Mouse (Mus musculus) CH12.LX (cell line): ENCODE results near the gene Gcfc2. TPM values are rescaled to one million over a fixed set of nuclear protein-coding genes. Genes with fewer than 3 reads are reported as not detected.
A peak's percentile ranks its signal among the peaks of the same experiment; 100 is the strongest.

ENCODE experiments used
- DNase-seq: peaks from one replicate; pipeline ENCODE4 v3.0.0-alpha.2; 2013; ENCODE audit errors: extremely low read depth
- H3K27ac ChIP-seq: 2 replicates; pipeline ENCODE4 v1.5.1; 2012; ENCODE audit warnings: low read depth, mild to moderate bottlenecking, control low read depth, moderate library complexity; ENCODE audit not compliant: insufficient read depth
- H3K27me3 ChIP-seq: replicated peaks from 2 replicates; pipeline ENCODE3; 2012; ENCODE audit warnings: inconsistent platforms
- H3K36me3 ChIP-seq, 2 experiments: replicated peaks in 1 of 2; 2 replicates each; pipeline versions ENCODE3 to v1.6.1; 2012; ENCODE audit warnings: inconsistent platforms in 1 of 2, low read length in 1 of 2, mild to moderate bottlenecking in 1 of 2, mixed read lengths in 1 of 2, moderate library complexity in 1 of 2; ENCODE audit not compliant: control insufficient read depth in 1 of 2, insufficient read depth in 1 of 2
- H3K4me1 ChIP-seq, 2 experiments: 2 replicates each; pipeline ENCODE4 v1.6.1; 2012; ENCODE audit warnings: inconsistent platforms in 1 of 2, moderate library complexity in 1 of 2; ENCODE audit not compliant: insufficient read depth in 2 of 2, control insufficient read depth in 1 of 2
- H3K4me2 ChIP-seq: 2 replicates; pipeline ENCODE4 v1.6.1; 2012; ENCODE audit warnings: low read depth, mild to moderate bottlenecking, control low read depth; ENCODE audit not compliant: poor library complexity, insufficient read depth, severe bottlenecking
- H3K4me3 ChIP-seq, 3 experiments: fragments of 150-350 bp in 1 of 3; sonication (generic) in 1 of 3; replicated peaks in 1 of 3; 2 replicates each; pipeline versions ENCODE3 to v1.5.1; 2011 to 2012; ENCODE audit warnings: low read depth in 2 of 3, low read length in 2 of 3, mild to moderate bottlenecking in 2 of 3, moderate library complexity in 2 of 3, control low read depth in 1 of 3, improper control_type of control experiment in 1 of 3, inconsistent platforms in 1 of 3, mixed read lengths in 1 of 3; ENCODE audit not compliant: poor library complexity in 1 of 3
- H3K79me2 ChIP-seq: replicated peaks from 2 replicates; pipeline ENCODE4 v1.6.1; 2012; ENCODE audit warnings: mild to moderate bottlenecking, moderate library complexity; ENCODE audit not compliant: control insufficient read depth, poor library complexity, insufficient read depth, severe bottlenecking; ENCODE audit errors: extremely low read depth
- H3K9ac ChIP-seq: 2 replicates; pipeline ENCODE4 v1.6.1; 2012; ENCODE audit warnings: low read depth, mild to moderate bottlenecking, control low read depth, moderate library complexity; ENCODE audit not compliant: insufficient read depth
- H3K9me3 ChIP-seq: replicated peaks from 2 replicates; pipeline ENCODE3; 2012; ENCODE audit warnings: low read length, inconsistent platforms, mixed read lengths
- BHLHE40 ChIP-seq: IDR thresholded peaks from 2 replicates; pipeline ENCODE4 v1.6.1; 2011; ENCODE audit warnings: mild to moderate bottlenecking, low read depth, low read length, improper control_type of control experiment
- CHD1 ChIP-seq: IDR thresholded peaks from 2 replicates; pipeline ENCODE4 v1.6.1; 2012; ENCODE audit warnings: low read depth, low read length, improper control_type of control experiment, inconsistent platforms
- CHD2 ChIP-seq: IDR thresholded peaks from 2 replicates; pipeline ENCODE4 v1.6.1; 2011; ENCODE audit warnings: low read length, improper control_type of control experiment
- CTCF ChIP-seq, 2 experiments: IDR thresholded peaks in 1 of 2; conservative IDR thresholded peaks in 1 of 2; 2 replicates each; pipeline ENCODE4 v1.5.1; 2011 to 2012; ENCODE audit warnings: low read depth in 2 of 2, low read length in 2 of 2, improper control_type of control experiment in 1 of 2, inconsistent platforms in 1 of 2, mild to moderate bottlenecking in 1 of 2, moderate library complexity in 1 of 2
- E2F4 ChIP-seq: IDR thresholded peaks from 2 replicates; pipeline ENCODE4 v1.6.1; 2011; ENCODE audit warnings: low read depth, low read length, improper control_type of control experiment; ENCODE audit not compliant: insufficient replicate concordance
- ELF1 ChIP-seq: IDR thresholded peaks from 2 replicates; pipeline ENCODE4 v1.6.1; 2014; ENCODE audit warnings: low read depth, mild to moderate bottlenecking, inconsistent platforms, low read length, improper control_type of control experiment
- EP300 ChIP-seq: IDR thresholded peaks from 2 replicates; pipeline ENCODE4 v1.6.1; 2011; ENCODE audit warnings: low read length, improper control_type of control experiment
- ETS1 ChIP-seq: conservative IDR thresholded peaks from 2 replicates; pipeline ENCODE4 v1.6.1; 2012; ENCODE audit warnings: low read depth, mild to moderate bottlenecking, inconsistent platforms, low read length, improper control_type of control experiment, moderate library complexity
- GABPA ChIP-seq: IDR thresholded peaks from 2 replicates; pipeline ENCODE4 v1.6.1; 2012; ENCODE audit warnings: low read depth, low read length, improper control_type of control experiment, inconsistent platforms; ENCODE audit not compliant: insufficient replicate concordance
- HCFC1 ChIP-seq: IDR thresholded peaks from 2 replicates; pipeline ENCODE4 v1.6.1; 2012; ENCODE audit warnings: low read depth, mild to moderate bottlenecking, inconsistent platforms, low read length, improper control_type of control experiment
- IRF4 ChIP-seq: IDR thresholded peaks from 2 replicates; pipeline ENCODE4 v1.6.1; 2014; ENCODE audit warnings: low read depth, mild to moderate bottlenecking, inconsistent platforms, low read length, improper control_type of control experiment
- JUN ChIP-seq: IDR thresholded peaks from 2 replicates; pipeline ENCODE4 v1.6.1; 2011; ENCODE audit warnings: low read depth, mild to moderate bottlenecking, low read length, improper control_type of control experiment, moderate library complexity; ENCODE audit not compliant: insufficient read depth
- JUND ChIP-seq: conservative IDR thresholded peaks from 2 replicates; pipeline ENCODE4 v1.6.1; 2011; ENCODE audit warnings: low read depth, low read length, improper control_type of control experiment
- KAT2A ChIP-seq: IDR thresholded peaks from 2 replicates; pipeline ENCODE4 v1.6.1; 2012; ENCODE audit warnings: low read length, improper control_type of control experiment, inconsistent platforms; ENCODE audit not compliant: insufficient replicate concordance
- MAFK ChIP-seq: IDR thresholded peaks from 2 replicates; pipeline ENCODE4 v1.6.1; 2011; ENCODE audit warnings: low read length, improper control_type of control experiment; ENCODE audit not compliant: insufficient replicate concordance
- MAX ChIP-seq: IDR thresholded peaks from 2 replicates; pipeline ENCODE4 v1.6.1; 2011; ENCODE audit warnings: low read length, improper control_type of control experiment
- MAZ ChIP-seq: IDR thresholded peaks from 2 replicates; pipeline ENCODE4 v1.6.1; 2012; ENCODE audit warnings: low read depth, mild to moderate bottlenecking, inconsistent platforms, low read length, improper control_type of control experiment, moderate library complexity
- MEF2A ChIP-seq: IDR thresholded peaks from 2 replicates; pipeline ENCODE4 v1.6.1; 2014; ENCODE audit warnings: low read depth, mild to moderate bottlenecking, inconsistent platforms, low read length, improper control_type of control experiment, borderline replicate concordance
- MXI1 ChIP-seq: IDR thresholded peaks from 2 replicates; pipeline ENCODE4 v1.6.1; 2011; ENCODE audit warnings: mild to moderate bottlenecking, low read depth, low read length, improper control_type of control experiment
- MYC ChIP-seq: IDR thresholded peaks from 2 replicates; pipeline ENCODE4 v1.6.1; 2011; ENCODE audit warnings: low read depth, mild to moderate bottlenecking, improper control_type of control experiment, low read length
- NELFE ChIP-seq: IDR thresholded peaks from 2 replicates; pipeline ENCODE4 v1.6.1; 2011; ENCODE audit warnings: low read depth, low read length, improper control_type of control experiment
- NRF1 ChIP-seq: IDR thresholded peaks from 2 replicates; pipeline ENCODE4 v1.6.1; 2014; ENCODE audit warnings: low read depth, mild to moderate bottlenecking, inconsistent platforms, low read length, improper control_type of control experiment, moderate library complexity
- PAX5 ChIP-seq: IDR thresholded peaks from 2 replicates; pipeline ENCODE4 v1.6.1; 2012; ENCODE audit warnings: low read length, inconsistent platforms, mixed read lengths
- POLR2A ChIP-seq: IDR thresholded peaks from 2 replicates; pipeline ENCODE4 v1.6.1; 2011; ENCODE audit warnings: low read depth, mild to moderate bottlenecking, improper control_type of control experiment, low read length
- POLR2AphosphoS2 ChIP-seq: IDR thresholded peaks from 2 replicates; pipeline ENCODE4 v1.6.1; 2011; ENCODE audit warnings: low read depth, low read length, improper control_type of control experiment
- RAD21 ChIP-seq: IDR thresholded peaks from 2 replicates; pipeline ENCODE4 v1.6.1; 2011; ENCODE audit warnings: low read depth, mild to moderate bottlenecking, low read length, improper control_type of control experiment, moderate library complexity
- RCOR1 ChIP-seq: conservative IDR thresholded peaks from 2 replicates; pipeline ENCODE4 v1.6.1; 2012; ENCODE audit warnings: low read depth, mild to moderate bottlenecking, inconsistent platforms, low read length, improper control_type of control experiment
- SIN3A ChIP-seq: IDR thresholded peaks from 2 replicates; pipeline ENCODE4 v1.6.1; 2012; ENCODE audit warnings: low read length, improper control_type of control experiment, inconsistent platforms
- SMC3 ChIP-seq: IDR thresholded peaks from 2 replicates; pipeline ENCODE4 v1.6.1; 2011; ENCODE audit warnings: low read depth, low read length, improper control_type of control experiment
- TBP ChIP-seq: conservative IDR thresholded peaks from 2 replicates; pipeline ENCODE4 v1.6.1; 2011; ENCODE audit warnings: low read depth, low read length, improper control_type of control experiment
- TCF12 ChIP-seq: IDR thresholded peaks from 2 replicates; pipeline ENCODE4 v1.6.1; 2014; ENCODE audit warnings: low read depth, mild to moderate bottlenecking, inconsistent platforms, low read length, improper control_type of control experiment
- UBTF ChIP-seq: IDR thresholded peaks from 2 replicates; pipeline ENCODE4 v1.6.1; 2012; ENCODE audit warnings: low read depth, mild to moderate bottlenecking, inconsistent platforms, low read length, improper control_type of control experiment, moderate library complexity
- USF1 ChIP-seq: IDR thresholded peaks from 2 replicates; pipeline ENCODE4 v1.6.1; 2014; ENCODE audit warnings: low read depth, mild to moderate bottlenecking, inconsistent platforms, low read length, improper control_type of control experiment
- USF2 ChIP-seq: conservative IDR thresholded peaks from 2 replicates; pipeline ENCODE4 v1.6.1; 2011; ENCODE audit warnings: low read depth, low read length, improper control_type of control experiment
- ZC3H11A ChIP-seq: IDR thresholded peaks from 2 replicates; pipeline ENCODE4 v1.6.1; 2012; ENCODE audit warnings: low read depth, mild to moderate bottlenecking, inconsistent platforms, low read length, improper control_type of control experiment
- ZKSCAN1 ChIP-seq: IDR thresholded peaks from 2 replicates; pipeline ENCODE4 v1.6.1; 2012; ENCODE audit warnings: low read depth, inconsistent platforms, low read length, improper control_type of control experiment, borderline replicate concordance
- ZMIZ1 ChIP-seq: IDR thresholded peaks from 2 replicates; pipeline ENCODE4 v1.6.1; 2012; ENCODE audit warnings: low read depth, mild to moderate bottlenecking, inconsistent platforms, low read length, improper control_type of control experiment
- ZNF384 ChIP-seq: IDR thresholded peaks from 2 replicates; pipeline ENCODE4 v1.6.1; 2012; ENCODE audit warnings: low read depth, low read length, improper control_type of control experiment, inconsistent platforms
- dilution Hi-C: fragments of 300-500 bp; cut with MboI; formaldehyde crosslinking; loops from 2 replicates; pipeline ENCODE4 v1.14.3; 2020; ENCODE audit warnings: low sequenced_read_pairs; ENCODE audit not compliant: extremely low pct_unique_long_range_greater_than_20kb, extremely low pct_ligation_motif_present
- in situ Hi-C: fragments of 300-500 bp; cut with MboI; formaldehyde crosslinking; loops from 3 replicates; pipeline ENCODE4 v1.14.3; 2019; ENCODE audit warnings: low sequenced_read_pairs, low pct_ligation_motif_present, low pct_unique_long_range_greater_than_20kb, mixed read lengths
- polyA plus RNA-seq: library from polyadenylated mRNA; unstranded; fragments of >175 nt; gene quantifications from 2 replicates; pipeline ENCODE4 v1.2.1, GENCODE M21; 2012; ENCODE audit warnings: low read depth; ENCODE audit not compliant: insufficient read length
- total RNA-seq, 2 experiments: library from RNA; depleted of rRNA; stranded (reverse); fragments of 300-350 nt in 1 of 2; fragments of >200 nt in 1 of 2; gene quantifications; 2 replicates each; pipeline ENCODE4 v1.2.3; 2012 to 2014

Gcfc2 gene
- total and polyA plus RNA-seq, 3 experiments = 11.3 to 15.4 (median 14.6) TPM

- H3K27ac ChIP-seq = no peak within 1 kb of the TSS
- H3K27me3 ChIP-seq = peaks cover 14% of the 10 kb centered on the region
- dilution Hi-C loops = no loop called here
- peak within 1 kb of the TSS; percentile 90 for H3K9ac ChIP-seq
- peaks cover 14% of the 10 kb centered on the region for H3K79me2 ChIP-seq
- H3K4me3 ChIP-seq = peak within 1 kb of the TSS; percentile 71 to 97 (median 92)
- H3K36me3 ChIP-seq = peaks cover 29 to 34% of the 10 kb centered on the region in 2 experiments
- no peaks in the 10 kb centered on the region for H3K9me3 ChIP-seq
- H3K4me2 ChIP-seq = peak within 1 kb of the TSS; percentile 88
- in situ Hi-C loops = loop anchor here (25.0 kb wide), 1 partner anchor 747 kb away; the partner anchor contains the start of gene Pole4
- peak; percentile 85 for DNase-seq
- peaks cover 4 to 20% of the 10 kb centered on the region in 2 experiments; a peak in 2 of 4 replicates for H3K4me1 ChIP-seq
- TF ChIP-seq ELF1 (peak; percentile 79), MEF2A (peak; percentile 46; the same call in 1 of the 2 replicates), ZKSCAN1 (no peak), JUND (no peak), GABPA (peak; percentile 80; the same call in 1 of the 2 replicates), MAFK (no peak), KAT2A (peak; percentile 99), POLR2AphosphoS2 (no peak; the same call in 1 of the 2 replicates), TCF12 (peak; percentile 77), POLR2A (peak; percentile 68), MAZ (no peak), SIN3A (peak; percentile 88), MYC (peak; percentile 92), USF2 (no peak), PAX5 (no peak), ZNF384 (no peak), RAD21 (no peak), NRF1 (peak; percentile 68), SMC3 (no peak), CTCF (conservative IDR thresholded peaks at IDR 0.05 in 1 of 2, IDR thresholded peaks at IDR 0.05 in 1 of 2; ENCODE audit: low read depth in 2 of 2, low read length in 2 of 2) (no peak), CHD1 (no peak), NELFE (peak; percentile 50; the same call in 1 of the 2 replicates), ETS1 (no peak), USF1 (no peak), RCOR1 (no peak), ZC3H11A (no peak), MAX (0 out of 2 replicates have a peak, but pooled peaks have one; percentile 68), JUN (no peak), CHD2 (peak; percentile 30; the same call in 1 of the 2 replicates), BHLHE40 (peak; percentile 26; the same call in 1 of the 2 replicates), HCFC1 (peak; percentile 97), E2F4 (no peak), IRF4 (no peak), EP300 (no peak), TBP (peak; percentile 70; the same call in 1 of the 2 replicates), MXI1 (peak; percentile 85), UBTF (no peak), ZMIZ1 (no peak)
These were observed 42.0 kb downstream of the Gcfc2 start, which contains the start of gene Mrpl19 for GRCm38 (mm10) chr6:81965296-81966067. Gene Mrpl19 (minus strand): TSS chr6:81965958.
